Mouse (Mus musculus): ENCODE measurements at regions not wholly inside any gene's neighbourhood (a gene's known extent, or its start where the extent isn't known, plus 50 kb on each side); places are given as distances from the start of the nearest gene placed in this dataset.

GRCm38 (mm10) chr3:21905384-21906073 is 170.9 kb upstream of the Tbl1xr1 start:
- Histone ChIP-seq H3K9ac (replicated peaks; ENCODE audit: low read depth) (no peak overlapping the region), H3K27ac (ENCODE audit: low read length) (no peak overlapping the region), H3K4me2 (replicated peaks; ENCODE audit: low read depth, low read length) (no peak overlapping the region), H3K4me1 (ENCODE audit: insufficient read depth, low read depth, low read length) (no peaks in the 10 kb centered on the region), H3K36me3 (ENCODE audit: insufficient read depth, low read length) (no peaks in the 10 kb centered on the region), H3K9me3 (ENCODE audit: low read length) (no peaks in the 10 kb centered on the region), H3K27me3 (replicated peaks; ENCODE audit: insufficient read depth, low read length) (no peaks in the 10 kb centered on the region), H3K4me3 (ENCODE audit: low read depth, low read length) (no peak overlapping the region)
- 15% methylated on average over 2 of the region's 2 CpGs for WGBS
- DNase-seq (ENCODE audit: low spot score) (no peak), ATAC-seq (no peak)
- no peak for TF ChIP-seq CTCF (IDR thresholded peaks at IDR 0.05)
- no peak for TF ChIP-seq EP300 (IDR thresholded peaks at IDR 0.05)

- Histone ChIP-seq H3K4me2 (replicated peaks; ENCODE audit: low read depth, low read length) (no peak overlapping the region), H3K4me3 (ENCODE audit: low read depth, low read length) (no peak overlapping the region), H3K9me3 (ENCODE audit: low read length) (no peaks in the 10 kb centered on the region), H3K36me3 (ENCODE audit: insufficient read depth, low read length) (no peaks in the 10 kb centered on the region), H3K27me3 (replicated peaks; ENCODE audit: insufficient read depth, low read length) (no peaks in the 10 kb centered on the region), H3K9ac (replicated peaks; ENCODE audit: low read depth) (no peak overlapping the region), H3K4me1 (ENCODE audit: insufficient read depth, low read depth, low read length) (no peaks in the 10 kb centered on the region), H3K27ac (ENCODE audit: low read length) (no peak overlapping the region)
- DNase-seq (ENCODE audit: low spot score): no peak
- no peak for TF ChIP-seq EP300 (IDR thresholded peaks at IDR 0.05)
- no peak for TF ChIP-seq CTCF (IDR thresholded peaks at IDR 0.05)
- ATAC-seq: no peak
- 79% methylated on average over 4 of the region's 4 CpGs for WGBS
These were observed 167.6 kb upstream of the Tbl1xr1 start for GRCm38 (mm10) chr3:21908828-21909227.

DNA sequence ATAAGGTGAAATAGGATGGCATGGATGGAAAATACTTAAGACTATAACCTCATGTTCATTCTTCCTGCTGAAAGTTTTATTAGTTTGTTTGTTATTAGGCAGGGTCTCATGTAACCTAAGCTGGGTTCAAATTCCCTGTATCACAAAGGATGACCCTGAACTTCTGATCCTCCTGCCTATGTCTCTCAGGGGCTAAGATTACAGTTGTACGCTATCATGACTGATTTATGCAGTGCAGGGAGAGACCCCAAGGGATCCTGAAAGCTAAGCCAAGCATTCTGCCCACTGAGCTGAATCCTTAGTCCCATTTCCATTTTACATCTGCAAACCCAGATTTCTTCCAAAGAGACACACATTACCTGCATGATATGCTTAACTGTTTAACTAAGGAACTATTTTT is 166.4 kb upstream of the Tbl1xr1 start:
- TF ChIP-seq CTCF (IDR thresholded peaks at IDR 0.05): no peak
- no peak for TF ChIP-seq EP300 (IDR thresholded peaks at IDR 0.05)
- Histone ChIP-seq H3K9me3 (ENCODE audit: low read length) (no peaks in the 10 kb centered on the region), H3K27ac (ENCODE audit: low read length) (no peak overlapping the region), H3K4me3 (ENCODE audit: low read depth, low read length) (no peak overlapping the region), H3K9ac (replicated peaks; ENCODE audit: low read depth) (no peak overlapping the region), H3K36me3 (ENCODE audit: insufficient read depth, low read length) (no peaks in the 10 kb centered on the region), H3K27me3 (replicated peaks; ENCODE audit: insufficient read depth, low read length) (no peaks in the 10 kb centered on the region), H3K4me1 (ENCODE audit: insufficient read depth, low read depth, low read length) (no peaks in the 10 kb centered on the region), H3K4me2 (replicated peaks; ENCODE audit: low read depth, low read length) (no peak overlapping the region)
- 87% methylated on average over 1 of the region's 1 CpGs for WGBS
- no peak for DNase-seq (ENCODE audit: low spot score)
- ATAC-seq: no peak

DNA sequence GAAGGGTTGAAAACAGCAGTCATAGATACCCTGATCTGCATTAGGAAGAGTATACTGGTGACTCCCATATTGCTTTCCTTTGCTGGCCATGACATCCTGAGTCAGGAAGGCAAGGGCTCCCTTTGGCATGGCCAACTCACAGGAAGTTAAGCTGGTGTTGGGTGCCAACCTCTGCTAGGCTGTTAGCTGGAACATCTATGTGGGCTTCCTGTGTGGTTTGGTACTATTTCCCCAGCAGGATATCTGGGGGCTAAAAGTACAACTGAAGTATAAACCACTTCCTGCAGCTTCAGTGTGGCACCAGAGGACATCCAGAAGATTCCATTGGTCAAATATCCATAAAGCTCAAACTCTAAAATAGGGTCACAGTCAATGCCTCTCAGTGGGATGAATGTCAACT is 165.4 kb upstream of the Tbl1xr1 start:
- no peak overlapping the region for H3K9ac ChIP-seq (replicated peaks; ENCODE audit: low read depth)
- H3K4me2 ChIP-seq (replicated peaks; ENCODE audit: low read depth, low read length): no peak overlapping the region
- no peak overlapping the region for H3K4me3 ChIP-seq (ENCODE audit: low read depth, low read length)
- no peak overlapping the region for H3K27ac ChIP-seq (ENCODE audit: low read length)
- no peaks in the 10 kb centered on the region for H3K9me3 ChIP-seq (ENCODE audit: low read length)
- DNase-seq (ENCODE audit: low spot score): no peak
- no peaks in the 10 kb centered on the region for H3K36me3 ChIP-seq (ENCODE audit: insufficient read depth, low read length)
- no peak for TF ChIP-seq CTCF (IDR thresholded peaks at IDR 0.05)
- no peak for TF ChIP-seq EP300 (IDR thresholded peaks at IDR 0.05)
- no peaks in the 10 kb centered on the region for H3K4me1 ChIP-seq (ENCODE audit: insufficient read depth, low read depth, low read length)
- H3K27me3 ChIP-seq (replicated peaks; ENCODE audit: insufficient read depth, low read length): no peaks in the 10 kb centered on the region
- no peak for ATAC-seq

DNA sequence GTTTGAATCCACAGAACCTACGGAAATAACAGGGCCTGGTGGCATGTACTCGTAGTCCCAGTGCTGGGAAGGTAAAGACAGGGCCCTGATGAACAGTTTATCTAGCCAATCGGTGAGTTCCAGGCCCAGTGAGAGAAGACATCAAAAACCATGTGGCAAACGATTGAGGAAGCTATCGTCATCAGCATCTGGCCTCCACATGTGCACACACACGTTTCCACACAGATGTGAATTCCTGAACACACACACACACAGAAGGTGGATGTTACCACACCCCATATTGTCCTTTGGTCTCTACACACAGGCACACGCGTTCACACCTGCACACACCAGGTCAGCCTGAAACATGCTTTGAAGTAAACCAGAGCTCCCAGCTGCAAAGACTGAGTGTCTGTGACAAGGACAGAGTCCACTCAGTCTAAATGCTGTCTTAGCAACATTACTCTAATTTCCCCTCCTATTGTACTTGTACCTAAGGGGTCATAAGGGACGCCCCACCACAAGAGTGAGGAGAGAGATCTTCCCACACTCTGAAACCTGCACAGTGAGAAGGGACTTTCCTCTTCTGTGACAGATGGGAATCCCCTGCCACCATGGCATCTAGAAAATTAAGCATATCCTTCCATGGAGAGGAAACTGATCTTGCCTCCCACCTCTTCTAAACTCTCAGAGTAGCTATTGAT is 159.1 kb upstream of the Tbl1xr1 start:
- 83% methylated on average over 9 of the region's 9 CpGs for WGBS

GRCm38 (mm10) chr3:21918431-21918830 is 158.0 kb upstream of the Tbl1xr1 start:
- ATAC-seq: no peak
- no peak for DNase-seq (ENCODE audit: low spot score)
- H3K4me1 ChIP-seq (ENCODE audit: insufficient read depth, low read depth, low read length): no peaks in the 10 kb centered on the region
- no peaks in the 10 kb centered on the region for H3K9me3 ChIP-seq (ENCODE audit: low read length)
- no peak overlapping the region for H3K4me2 ChIP-seq (replicated peaks; ENCODE audit: low read depth, low read length)
- 88% methylated on average over 10 of the region's 10 CpGs for WGBS
- H3K9ac ChIP-seq (replicated peaks; ENCODE audit: low read depth): no peak overlapping the region
- no peak overlapping the region for H3K4me3 ChIP-seq (ENCODE audit: low read depth, low read length)
- no peaks in the 10 kb centered on the region for H3K36me3 ChIP-seq (ENCODE audit: insufficient read depth, low read length)
- H3K27ac ChIP-seq (ENCODE audit: low read length): no peak overlapping the region
- H3K27me3 ChIP-seq (replicated peaks; ENCODE audit: insufficient read depth, low read length): no peaks in the 10 kb centered on the region
- TF ChIP-seq CTCF (IDR thresholded peaks at IDR 0.05): no peak
- no peak for TF ChIP-seq EP300 (IDR thresholded peaks at IDR 0.05)

More for the DNA sequence above, 159.1 kb upstream of the Tbl1xr1 start:
- no peak for TF ChIP-seq CTCF (IDR thresholded peaks at IDR 0.05)
- TF ChIP-seq EP300 (IDR thresholded peaks at IDR 0.05): no peak
- no peaks in the 10 kb centered on the region for H3K27me3 ChIP-seq (replicated peaks; ENCODE audit: insufficient read depth, low read length)
- H3K4me3 ChIP-seq (ENCODE audit: low read depth, low read length): no peak overlapping the region
- H3K4me2 ChIP-seq (replicated peaks; ENCODE audit: low read depth, low read length): no peak overlapping the region
- ATAC-seq: no peak
- no peak overlapping the region for H3K9ac ChIP-seq (replicated peaks; ENCODE audit: low read depth)
- DNase-seq (ENCODE audit: low spot score): no peak
- no peaks in the 10 kb centered on the region for H3K9me3 ChIP-seq (ENCODE audit: low read length)
- no peaks in the 10 kb centered on the region for H3K4me1 ChIP-seq (ENCODE audit: insufficient read depth, low read depth, low read length)
- H3K36me3 ChIP-seq (ENCODE audit: insufficient read depth, low read length): no peaks in the 10 kb centered on the region
- no peak overlapping the region for H3K27ac ChIP-seq (ENCODE audit: low read length)
